Mouse (Mus musculus) ES-Bruce4 (cell line): ENCODE data around the gene Wdr91. TPM values are rescaled to one million over a fixed set of nuclear protein-coding genes. Genes with fewer than 3 reads are reported as not detected.

Source experiments
- H3K27ac ChIP-seq: 2 replicates; pipeline ENCODE4 v1.5.1; 2012; ENCODE audit warnings: low read length, inconsistent platforms; ENCODE audit not compliant: insufficient read depth
- H3K27me3 ChIP-seq: 2 replicates; pipeline ENCODE4 v1.6.1; 2012; ENCODE audit warnings: mild to moderate bottlenecking, low read length, inconsistent platforms; ENCODE audit not compliant: control insufficient read depth, poor library complexity, insufficient read depth, severe bottlenecking
- H3K36me3 ChIP-seq: 2 replicates; pipeline ENCODE4 v1.6.1; 2012; ENCODE audit warnings: inconsistent platforms, mild to moderate bottlenecking, low read length, moderate library complexity; ENCODE audit not compliant: control insufficient read depth, poor library complexity, insufficient read depth, severe bottlenecking
- H3K4me1 ChIP-seq: one replicate; pipeline ENCODE4 v1.8.1; 2011; ENCODE audit warnings: low read length; ENCODE audit not compliant: control insufficient read depth, insufficient read depth
- H3K4me3 ChIP-seq: 2 replicates; pipeline ENCODE4 v1.5.1; 2011; ENCODE audit warnings: low read depth, mild to moderate bottlenecking, low read length
- H3K9ac ChIP-seq: 2 replicates; pipeline ENCODE4 v1.6.1; 2012; ENCODE audit warnings: low read depth, mild to moderate bottlenecking, inconsistent platforms; ENCODE audit not compliant: poor library complexity, severe bottlenecking
- H3K9me3 ChIP-seq: replicated peaks from 2 replicates; pipeline ENCODE4 v1.6.1; 2012; ENCODE audit warnings: mild to moderate bottlenecking, low read length, inconsistent platforms; ENCODE audit not compliant: control insufficient read depth, poor library complexity, insufficient read depth, severe bottlenecking
- CTCF ChIP-seq: IDR thresholded peaks from one replicate; pipeline ENCODE4 v1.8.1; 2011; ENCODE audit warnings: low read depth, low read length
- EP300 ChIP-seq: IDR thresholded peaks from 2 replicates; pipeline ENCODE4 v1.6.1; 2011; ENCODE audit warnings: low read depth, low read length; ENCODE audit not compliant: insufficient read depth
- POLR2A ChIP-seq: IDR thresholded peaks from one replicate; pipeline ENCODE4 v1.8.1; 2011; ENCODE audit warnings: low read length; ENCODE audit not compliant: insufficient read depth
- polyA plus RNA-seq: library from polyadenylated mRNA; stranded (reverse); fragments of >200 nt; gene quantifications from 2 replicates; pipeline ENCODE4 v1.2.4, GENCODE M21; 2011; ENCODE audit warnings: low read depth; ENCODE audit not compliant: missing spikeins, insufficient read depth, insufficient read length

Gene Wdr91
- polyA plus RNA-seq, 1 experiment = 29.9 TPM

DNA sequence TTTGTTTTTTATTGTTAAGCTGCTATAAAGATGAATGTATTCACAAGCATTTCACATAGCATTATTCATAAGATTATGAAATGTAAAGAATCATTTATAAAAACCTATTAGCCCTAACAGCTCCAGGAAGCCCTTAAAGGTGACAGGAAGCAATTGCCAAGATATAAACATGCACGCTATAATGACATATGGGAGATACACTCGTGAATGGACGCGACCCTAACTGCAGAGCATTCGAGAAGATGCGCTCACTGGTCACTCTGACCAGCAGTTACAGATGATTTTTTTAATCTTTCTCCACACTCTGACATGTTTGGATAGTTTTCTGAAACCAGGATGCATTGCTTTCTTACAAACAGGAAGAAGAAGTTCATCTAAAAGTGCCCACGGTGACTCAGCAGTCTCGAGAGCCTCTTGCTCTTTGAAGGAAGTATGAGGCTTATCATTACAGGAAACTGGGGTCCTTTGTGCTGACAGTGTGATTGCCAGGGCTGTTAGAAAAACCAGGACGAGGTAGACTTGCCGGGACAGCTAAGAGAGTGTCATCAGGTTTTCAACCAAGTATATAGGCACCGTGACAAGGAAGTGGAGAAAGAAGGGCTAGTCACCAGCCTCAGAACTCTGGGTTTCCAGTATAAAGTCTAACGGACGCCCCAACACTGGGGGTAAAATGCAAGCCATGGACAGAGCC lies 41.3 kb downstream of the Wdr91 start:
- no peak overlapping the region for H3K9ac ChIP-seq
- no peaks in the 10 kb centered on the region for H3K36me3 ChIP-seq
- H3K27ac ChIP-seq = no peak overlapping the region
- H3K4me3 ChIP-seq = no peak overlapping the region
- no peaks in the 10 kb centered on the region for H3K9me3 ChIP-seq
- H3K4me1 ChIP-seq = peaks cover 7% of the 10 kb centered on the region
- H3K27me3 ChIP-seq = no peaks in the 10 kb centered on the region
- TF ChIP-seq POLR2A (no peak), CTCF (no peak)

DNA sequence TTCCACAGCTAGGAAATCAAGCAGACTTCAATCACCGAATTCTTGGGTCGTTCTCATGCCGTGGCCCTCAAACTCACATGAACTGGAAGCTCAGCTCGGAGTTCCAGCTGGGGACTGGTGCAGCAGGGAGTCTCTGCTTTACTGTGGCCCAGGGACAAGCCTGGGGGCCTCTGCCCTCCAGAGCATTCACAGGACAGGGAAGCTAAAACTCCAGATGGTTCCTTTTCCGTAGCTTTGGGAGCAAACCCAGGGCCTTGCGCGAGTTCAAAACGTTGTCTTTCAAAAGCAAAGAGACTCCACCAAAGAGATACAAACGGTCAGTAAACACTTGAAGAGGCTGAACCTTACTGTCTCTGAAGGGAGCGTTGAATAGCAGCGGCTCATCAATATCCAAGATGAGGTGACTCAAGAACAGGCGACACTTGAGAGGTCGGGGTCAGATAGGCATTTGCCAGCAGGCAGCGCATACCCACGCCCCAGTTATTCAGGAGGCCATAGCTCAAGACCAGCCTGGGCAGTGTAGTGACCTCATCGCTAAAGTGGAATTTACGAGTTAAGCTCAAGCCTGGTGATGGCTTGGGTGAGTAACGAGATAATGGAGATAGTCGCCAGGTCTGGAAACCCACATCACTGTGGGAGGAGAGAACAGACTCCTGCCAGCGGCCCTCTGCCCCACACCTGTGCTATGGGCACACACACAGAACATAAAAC lies 42.0 kb downstream of the Wdr91 start:
- H3K4me3 ChIP-seq = no peak overlapping the region
- H3K9me3 ChIP-seq = no peaks in the 10 kb centered on the region
- H3K36me3 ChIP-seq = no peaks in the 10 kb centered on the region
- no peak overlapping the region for H3K9ac ChIP-seq
- H3K27me3 ChIP-seq = no peaks in the 10 kb centered on the region
- H3K4me1 ChIP-seq = peaks cover 7% of the 10 kb centered on the region
- H3K27ac ChIP-seq = no peak overlapping the region
- no peak for TF ChIP-seq EP300

- no peaks in the 10 kb centered on the region for H3K27me3 ChIP-seq
- H3K4me1 ChIP-seq = peaks cover 7% of the 10 kb centered on the region
- H3K36me3 ChIP-seq = no peaks in the 10 kb centered on the region
- H3K4me3 ChIP-seq = no peak overlapping the region
- no peak overlapping the region for H3K27ac ChIP-seq
- H3K9ac ChIP-seq = no peak overlapping the region
- no peak for TF ChIP-seq POLR2A
- no peak for TF ChIP-seq CTCF
- no peak for TF ChIP-seq EP300
- H3K9me3 ChIP-seq = no peaks in the 10 kb centered on the region
These were observed 42.7 kb downstream of the Wdr91 start for GRCm38 (mm10) chr6:34867995-34868350.

- no peaks in the 10 kb centered on the region for H3K36me3 ChIP-seq
- H3K9ac ChIP-seq = no peak overlapping the region
- H3K27me3 ChIP-seq = no peaks in the 10 kb centered on the region
- no peaks in the 10 kb centered on the region for H3K9me3 ChIP-seq
- H3K27ac ChIP-seq = no peak overlapping the region
- H3K4me1 ChIP-seq = peaks cover 7% of the 10 kb centered on the region
- no peak overlapping the region for H3K4me3 ChIP-seq
- TF ChIP-seq CTCF (no peak), POLR2A (no peak), EP300 (no peak)
These were observed 43.2 kb downstream of the Wdr91 start for GRCm38 (mm10) chr6:34867301-34867994.

DNA sequence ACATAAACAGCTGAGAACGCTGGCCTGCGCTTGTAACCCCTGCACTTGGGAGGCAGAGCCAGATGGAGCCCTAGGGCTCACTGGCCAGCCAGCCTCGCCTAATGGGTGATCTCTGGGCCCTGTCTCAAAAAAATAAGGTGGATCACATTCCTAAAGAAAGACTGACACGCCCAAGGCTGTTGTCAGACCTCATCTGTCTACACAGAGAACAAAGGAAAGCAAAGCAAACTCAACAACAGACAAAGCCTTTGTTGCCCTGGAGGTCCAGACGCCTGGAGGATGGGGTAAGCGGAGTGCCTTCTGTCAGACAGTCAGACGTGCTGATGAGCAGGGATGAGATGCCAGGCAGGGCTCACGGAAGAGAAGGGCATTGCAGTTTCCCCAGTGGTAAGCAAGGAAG lies 43.9 kb downstream of the Wdr91 start:
- peak; percentile 84 for TF ChIP-seq EP300
- TF ChIP-seq CTCF = no peak
- TF ChIP-seq POLR2A = no peak
- H3K27ac ChIP-seq = no peak overlapping the region
- no peak overlapping the region for H3K4me3 ChIP-seq
- no peaks in the 10 kb centered on the region for H3K36me3 ChIP-seq
- peaks cover 7% of the 10 kb centered on the region for H3K4me1 ChIP-seq
- H3K9me3 ChIP-seq = no peaks in the 10 kb centered on the region
- no peaks in the 10 kb centered on the region for H3K27me3 ChIP-seq
- H3K9ac ChIP-seq = no peak overlapping the region
